Mouse (Mus musculus): Measurements from ENCODE around the gene Tmem179b. TPM values are rescaled to one million over a fixed set of nuclear protein-coding genes. Genes with fewer than 3 reads are reported as not detected.

Gene Tmem179b
- polyA plus RNA-seq, 1 experiment, result 29.0 TPM

- Histone ChIP-seq H3K9me3 (replicated peaks; ENCODE audit: control insufficient read depth, insufficient read depth, low read length, poor library complexity, severe bottlenecking) (no peaks in the 10 kb centered on the region), H3K27me3 (ENCODE audit: control insufficient read depth, insufficient read depth, low read length, poor library complexity, severe bottlenecking) (no peaks in the 10 kb centered on the region), H3K27ac (ENCODE audit: insufficient read depth, low read length) (no peak overlapping the region), H3K4me1 (ENCODE audit: control insufficient read depth, insufficient read depth, low read length) (no peaks in the 10 kb centered on the region), H3K36me3 (ENCODE audit: control insufficient read depth, insufficient read depth, low read length, poor library complexity, severe bottlenecking) (peaks cover 9% of the 10 kb centered on the region), H3K4me3 (ENCODE audit: low read depth, low read length) (peak overlapping the region; percentile 87), H3K9ac (ENCODE audit: low read depth, poor library complexity, severe bottlenecking) (peak overlapping the region; percentile 95)
- TF ChIP-seq CTCF (IDR thresholded peaks at IDR 0.05; ENCODE audit: low read depth, low read length) (no peak), EP300 (IDR thresholded peaks at IDR 0.05; ENCODE audit: insufficient read depth, low read depth, low read length) (no peak), POLR2A (IDR thresholded peaks at IDR 0.05; ENCODE audit: insufficient read depth, low read length) (no peak)
These were observed 16.7 kb downstream of the Tmem179b start for GRCm38 (mm10) chr19:8757471-8757998.

DNA sequence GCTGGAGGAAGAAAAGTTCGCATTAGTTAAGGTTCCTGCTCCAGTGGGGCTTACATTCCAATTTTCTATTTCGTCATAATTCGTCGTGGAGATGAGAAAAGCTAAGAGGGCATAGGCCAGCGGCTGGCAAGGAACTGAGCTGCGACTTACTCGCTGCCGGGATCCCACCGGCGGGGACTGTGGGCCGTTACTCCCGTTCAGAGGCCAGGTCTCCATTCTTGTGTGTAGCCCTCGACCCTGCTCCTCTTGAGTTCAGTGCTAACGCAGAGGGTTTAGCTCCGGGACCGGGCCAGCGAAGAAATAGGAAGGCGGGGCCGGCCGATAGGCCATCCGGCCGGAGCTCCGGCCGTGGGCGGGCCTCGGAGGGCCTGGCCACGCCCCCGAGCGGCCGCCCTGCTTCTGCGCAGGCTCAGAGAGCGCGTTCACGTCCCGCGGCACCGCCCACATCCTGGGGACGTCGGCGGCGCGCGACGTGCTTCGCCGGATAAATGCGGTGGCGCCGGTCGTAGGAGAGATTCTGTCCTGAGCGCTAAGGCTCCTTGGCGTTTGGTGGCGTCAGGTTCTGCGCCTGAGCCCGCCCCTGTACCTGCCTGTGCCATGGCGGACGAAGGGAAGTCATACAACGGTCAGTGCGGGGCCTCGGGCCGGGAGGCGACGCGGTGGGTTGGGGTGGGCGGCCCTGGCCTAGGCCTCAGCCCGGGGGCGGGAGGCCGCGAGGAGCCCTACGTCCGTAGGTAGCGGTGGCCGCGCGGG, 17.5 kb downstream of the Tmem179b start, which contains the start of gene Nxf1:
TSS of gene Nxf1 (plus strand) at position 439 of the 753 bp plus-strand sequence.
- Histone ChIP-seq H3K4me3 (ENCODE audit: low read depth, low read length) (peak within 1 kb of the TSS; percentile 89), H3K27ac (ENCODE audit: insufficient read depth, low read length) (peak within 1 kb of the TSS; percentile 42), H3K4me1 (ENCODE audit: control insufficient read depth, insufficient read depth, low read length) (no peaks in the 10 kb centered on the region), H3K9ac (ENCODE audit: low read depth, poor library complexity, severe bottlenecking) (peak within 1 kb of the TSS; percentile 95), H3K9me3 (replicated peaks; ENCODE audit: control insufficient read depth, insufficient read depth, low read length, poor library complexity, severe bottlenecking) (no peaks in the 10 kb centered on the region), H3K36me3 (ENCODE audit: control insufficient read depth, insufficient read depth, low read length, poor library complexity, severe bottlenecking) (peaks cover 3% of the 10 kb centered on the region), H3K27me3 (ENCODE audit: control insufficient read depth, insufficient read depth, low read length, poor library complexity, severe bottlenecking) (no peaks in the 10 kb centered on the region)
- TF ChIP-seq POLR2A (IDR thresholded peaks at IDR 0.05; ENCODE audit: insufficient read depth, low read length) (peak; percentile 83), CTCF (IDR thresholded peaks at IDR 0.05; ENCODE audit: low read depth, low read length) (no peak)

- Histone ChIP-seq H3K27ac (ENCODE audit: insufficient read depth, low read length) (no peak overlapping the region), H3K4me3 (ENCODE audit: low read depth, low read length) (no peak overlapping the region), H3K9me3 (replicated peaks; ENCODE audit: control insufficient read depth, insufficient read depth, low read length, poor library complexity, severe bottlenecking) (no peaks in the 10 kb centered on the region), H3K36me3 (ENCODE audit: control insufficient read depth, insufficient read depth, low read length, poor library complexity, severe bottlenecking) (peaks cover 8% of the 10 kb centered on the region), H3K9ac (ENCODE audit: low read depth, poor library complexity, severe bottlenecking) (peak overlapping the region; percentile 95), H3K4me1 (ENCODE audit: control insufficient read depth, insufficient read depth, low read length) (no peaks in the 10 kb centered on the region), H3K27me3 (ENCODE audit: control insufficient read depth, insufficient read depth, low read length, poor library complexity, severe bottlenecking) (no peaks in the 10 kb centered on the region)
- TF ChIP-seq POLR2A (IDR thresholded peaks at IDR 0.05; ENCODE audit: insufficient read depth, low read length) (no peak), CTCF (IDR thresholded peaks at IDR 0.05; ENCODE audit: low read depth, low read length) (no peak), EP300 (IDR thresholded peaks at IDR 0.05; ENCODE audit: insufficient read depth, low read depth, low read length) (no peak)
These were observed 18.6 kb downstream of the Tmem179b start for GRCm38 (mm10) chr19:8755652-8756051.

- Histone ChIP-seq H3K9me3 (replicated peaks; ENCODE audit: control insufficient read depth, insufficient read depth, low read length, poor library complexity, severe bottlenecking) (no peaks in the 10 kb centered on the region), H3K27me3 (ENCODE audit: control insufficient read depth, insufficient read depth, low read length, poor library complexity, severe bottlenecking) (no peaks in the 10 kb centered on the region), H3K27ac (ENCODE audit: insufficient read depth, low read length) (no peak overlapping the region), H3K36me3 (ENCODE audit: control insufficient read depth, insufficient read depth, low read length, poor library complexity, severe bottlenecking) (peaks cover 32% of the 10 kb centered on the region), H3K4me3 (ENCODE audit: low read depth, low read length) (no peak overlapping the region), H3K4me1 (ENCODE audit: control insufficient read depth, insufficient read depth, low read length) (no peaks in the 10 kb centered on the region), H3K9ac (ENCODE audit: low read depth, poor library complexity, severe bottlenecking) (no peak overlapping the region)
- TF ChIP-seq POLR2A (IDR thresholded peaks at IDR 0.05; ENCODE audit: insufficient read depth, low read length), result no peak
These were observed 26.9 kb downstream of the Tmem179b start for GRCm38 (mm10) chr19:8747368-8747767.

GRCm38 (mm10) chr19:8745382-8745781, 28.9 kb downstream of the Tmem179b start:
- Histone ChIP-seq H3K36me3 (ENCODE audit: control insufficient read depth, insufficient read depth, low read length, poor library complexity, severe bottlenecking) (peaks cover 29% of the 10 kb centered on the region), H3K4me3 (ENCODE audit: low read depth, low read length) (no peak overlapping the region), H3K27me3 (ENCODE audit: control insufficient read depth, insufficient read depth, low read length, poor library complexity, severe bottlenecking) (no peaks in the 10 kb centered on the region), H3K27ac (ENCODE audit: insufficient read depth, low read length) (no peak overlapping the region), H3K9ac (ENCODE audit: low read depth, poor library complexity, severe bottlenecking) (no peak overlapping the region), H3K9me3 (replicated peaks; ENCODE audit: control insufficient read depth, insufficient read depth, low read length, poor library complexity, severe bottlenecking) (no peaks in the 10 kb centered on the region), H3K4me1 (ENCODE audit: control insufficient read depth, insufficient read depth, low read length) (no peaks in the 10 kb centered on the region)
- TF ChIP-seq POLR2A (IDR thresholded peaks at IDR 0.05; ENCODE audit: insufficient read depth, low read length), result no peak
- TF ChIP-seq CTCF (IDR thresholded peaks at IDR 0.05; ENCODE audit: low read depth, low read length), result no peak
- no peak for TF ChIP-seq EP300 (IDR thresholded peaks at IDR 0.05; ENCODE audit: insufficient read depth, low read depth, low read length)

DNA sequence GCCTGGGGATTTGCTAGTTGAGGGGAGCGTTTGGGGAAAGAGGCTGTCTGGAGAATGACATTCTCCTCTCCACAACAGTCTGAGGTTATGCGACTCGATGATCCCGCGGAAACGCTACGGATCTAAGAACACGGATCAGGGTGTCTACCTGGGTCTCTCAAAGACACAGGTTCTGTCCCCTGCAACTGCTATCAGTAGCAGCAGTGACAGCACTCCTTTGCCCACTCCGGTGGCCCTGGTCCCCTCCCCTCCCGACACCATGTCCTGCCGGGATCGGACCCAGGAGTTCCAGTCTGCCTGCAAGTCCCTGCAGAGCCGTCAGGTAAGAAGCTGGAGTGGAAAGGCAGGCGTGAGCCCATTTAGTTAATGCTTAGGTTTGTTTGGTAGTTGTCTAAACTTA, 32.1 kb downstream of the Tmem179b start:
- peak overlapping the region; percentile 87 for H3K4me3 ChIP-seq (ENCODE audit: low read depth, low read length)
- peaks cover 37% of the 10 kb centered on the region for H3K36me3 ChIP-seq (ENCODE audit: control insufficient read depth, insufficient read depth, low read length, poor library complexity, severe bottlenecking)
- no peak overlapping the region for H3K27ac ChIP-seq (ENCODE audit: insufficient read depth, low read length)
- H3K4me1 ChIP-seq (ENCODE audit: control insufficient read depth, insufficient read depth, low read length), result no peaks in the 10 kb centered on the region
- H3K9me3 ChIP-seq (replicated peaks; ENCODE audit: control insufficient read depth, insufficient read depth, low read length, poor library complexity, severe bottlenecking), result no peaks in the 10 kb centered on the region
- TF ChIP-seq EP300 (IDR thresholded peaks at IDR 0.05; ENCODE audit: insufficient read depth, low read depth, low read length) (no peak), POLR2A (IDR thresholded peaks at IDR 0.05; ENCODE audit: insufficient read depth, low read length) (no peak), CTCF (IDR thresholded peaks at IDR 0.05; ENCODE audit: low read depth, low read length) (no peak)
- peak overlapping the region; percentile 66 for H3K9ac ChIP-seq (ENCODE audit: low read depth, poor library complexity, severe bottlenecking)
- H3K27me3 ChIP-seq (ENCODE audit: control insufficient read depth, insufficient read depth, low read length, poor library complexity, severe bottlenecking), result no peaks in the 10 kb centered on the region

Measured in ES-Bruce4 (cell line).